Mouse (Mus musculus): ENCODE results near the gene Traf1. TPM values are rescaled to one million over a fixed set of nuclear protein-coding genes. Genes with fewer than 3 reads are reported as not detected.

Traf1 gene
- total RNA-seq, 4 experiments from 2014 or later: 1.3 to 1.9 (median 1.6) TPM

GRCm38 (mm10) chr2:34966243-34966934 is 4.8 kb upstream of the Traf1 start:
- DNase-seq (ENCODE audit: low spot score in 2 of 2): no peak

DNA sequence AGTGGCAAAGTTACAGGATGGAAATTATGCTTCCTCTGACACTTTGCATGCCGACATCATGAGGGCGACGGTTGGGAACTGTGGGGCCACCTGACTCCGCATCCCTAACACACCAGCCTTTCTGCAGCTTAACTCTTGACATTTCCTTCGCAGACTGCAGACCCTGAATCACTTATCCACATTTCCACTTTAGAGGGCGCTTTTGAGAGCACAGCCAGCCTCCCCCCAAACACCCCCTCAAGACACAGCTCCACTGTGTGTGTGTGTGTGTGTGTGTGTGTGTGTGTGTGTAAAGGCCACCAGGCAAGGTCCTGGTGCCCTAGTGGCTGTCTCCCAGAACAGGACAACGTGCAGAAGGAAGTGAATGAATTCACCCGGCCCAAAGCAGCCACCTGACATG is 4.2 kb upstream of the Traf1 start:
- no peak for DNase-seq (ENCODE audit: low spot score in 2 of 2)

GRCm38 (mm10) chr2:34965293-34965692 is 3.7 kb upstream of the Traf1 start:
- no peak for DNase-seq (ENCODE audit: low spot score in 2 of 2)

DNA sequence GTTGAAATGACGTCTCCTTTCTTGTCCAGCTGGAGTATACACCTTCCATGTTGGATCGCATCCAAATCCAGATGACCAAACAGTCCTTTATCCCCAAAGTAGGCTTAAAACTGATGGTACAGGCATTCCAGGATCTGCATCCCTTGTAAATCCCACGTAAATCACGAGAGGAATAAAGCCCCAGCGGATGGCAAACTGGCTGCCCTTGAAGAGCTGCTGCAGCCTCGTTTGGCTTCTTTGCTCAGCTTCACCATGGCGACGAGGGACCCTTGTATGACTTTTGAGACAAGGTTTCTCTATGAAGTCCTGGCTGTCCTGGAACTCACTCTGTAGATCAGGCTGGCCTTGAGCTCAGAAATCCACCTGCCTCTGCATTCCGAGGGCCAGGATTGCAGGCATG is 3.1 kb upstream of the Traf1 start:
- no peak for DNase-seq (ENCODE audit: low spot score in 2 of 2)

- no peak for DNase-seq (ENCODE audit: low spot score in 2 of 2)
Observed at GRCm38 (mm10) chr2:34964230-34964629, 2.7 kb upstream of the Traf1 start.

- DNase-seq (ENCODE audit: low spot score in 2 of 2): no peak
Observed at GRCm38 (mm10) chr2:34963371-34963956, 1.9 kb upstream of the Traf1 start.

DNA sequence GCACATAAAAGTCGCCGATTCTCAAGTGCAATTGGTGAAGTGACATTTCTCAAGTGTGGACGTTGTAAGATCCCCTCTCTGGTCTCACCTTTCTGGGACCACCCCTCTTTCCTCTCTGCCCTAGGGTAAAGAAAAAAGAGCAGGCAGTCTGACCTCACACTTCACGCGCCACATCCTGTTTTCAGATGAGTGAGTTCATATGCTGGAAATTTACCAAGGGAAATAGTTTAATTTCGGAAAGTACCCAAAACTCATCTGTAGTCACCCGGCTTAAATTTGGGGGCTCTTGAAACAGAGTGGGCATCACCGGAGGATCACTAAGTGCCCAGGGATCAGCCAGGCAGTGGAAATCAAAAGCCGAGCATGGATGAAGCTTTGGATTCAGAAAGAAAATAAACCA is 1.3 kb upstream of the Traf1 start:
- DNase-seq (ENCODE audit: low spot score in 2 of 2): no peak

GRCm38 (mm10) chr2:34962211-34962610 is 639 bp upstream of the Traf1 start:
- DNase-seq (ENCODE audit: low spot score in 2 of 2): no peak

DNA sequence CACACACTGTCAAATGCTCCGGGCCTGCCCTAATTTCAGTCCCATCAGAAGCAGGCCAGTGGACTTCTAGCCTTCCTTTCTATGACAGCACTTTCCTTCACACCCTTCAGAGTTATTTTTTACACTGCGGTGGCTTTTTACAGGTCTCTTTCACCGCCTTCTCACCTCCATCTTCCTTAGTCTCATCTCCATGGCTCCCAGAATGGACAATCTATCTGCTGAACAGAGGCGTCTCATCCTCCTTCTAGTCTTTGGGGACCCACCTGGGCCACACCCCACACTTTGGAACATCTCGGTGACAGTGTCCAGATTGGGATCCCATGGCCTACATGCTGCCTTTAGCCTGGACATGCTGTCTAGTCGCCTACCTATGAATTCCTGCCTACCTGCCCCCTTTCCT is 606 bp downstream of the Traf1 start:
- DNase-seq (ENCODE audit: low spot score in 2 of 2): no peak

- no peak for DNase-seq (ENCODE audit: low spot score in 2 of 2)
Observed at GRCm38 (mm10) chr2:34960466-34960865, 1.1 kb downstream of the Traf1 start.

DNA sequence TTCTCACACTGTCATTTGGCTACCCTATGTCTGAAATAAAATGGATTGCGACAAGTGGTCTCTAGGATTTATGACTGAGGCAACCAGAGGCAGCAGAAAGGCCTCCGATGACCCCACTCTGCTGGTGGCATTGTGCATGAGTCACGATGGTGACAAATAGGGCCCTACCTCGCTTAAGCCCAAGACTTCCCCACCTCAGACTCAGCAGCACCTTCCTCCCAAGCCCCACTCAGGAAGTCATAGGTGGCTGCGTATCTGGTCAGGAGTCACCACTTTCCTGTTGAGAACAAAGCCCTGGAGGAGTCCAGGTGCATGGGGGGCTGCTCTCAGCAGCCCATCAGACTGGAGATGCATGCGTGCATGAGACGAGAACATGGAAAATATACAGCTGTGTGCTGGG is 3.0 kb downstream of the Traf1 start:
- no peak for DNase-seq (ENCODE audit: low spot score in 2 of 2)

GRCm38 (mm10) chr2:34958036-34958435 is 3.5 kb downstream of the Traf1 start:
- DNase-seq (ENCODE audit: low spot score in 2 of 2): no peak

DNA sequence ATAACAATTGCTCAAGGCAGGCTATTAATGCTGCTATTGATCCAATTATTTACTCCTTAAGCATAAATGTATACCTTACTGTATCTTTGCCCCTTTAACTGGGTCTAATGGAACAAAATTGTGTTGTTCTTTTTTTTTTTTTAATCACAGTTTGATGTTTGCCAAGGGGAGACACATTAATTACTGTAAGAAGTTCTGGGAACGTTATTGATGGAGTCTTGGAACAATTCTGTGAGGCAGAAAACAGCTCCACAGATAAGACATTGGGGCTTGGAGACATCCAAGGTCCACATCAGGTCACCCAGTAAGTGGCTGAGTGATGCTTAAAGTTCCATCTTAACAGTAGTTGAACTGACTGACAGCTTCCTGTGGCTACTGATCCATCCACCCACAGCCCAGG is 4.2 kb downstream of the Traf1 start:
- no peak for DNase-seq (ENCODE audit: low spot score in 2 of 2)

- no peak for DNase-seq (ENCODE audit: low spot score in 2 of 2)
Observed at GRCm38 (mm10) chr2:34956941-34957340, 4.6 kb downstream of the Traf1 start.

GRCm38 (mm10) chr2:34954344-34954743 is 7.2 kb downstream of the Traf1 start:
- no peak for DNase-seq (ENCODE audit: low spot score in 2 of 2)

- DNase-seq (ENCODE audit: low spot score in 2 of 2): no peak
Observed at GRCm38 (mm10) chr2:34953547-34954116, 7.9 kb downstream of the Traf1 start.

DNA sequence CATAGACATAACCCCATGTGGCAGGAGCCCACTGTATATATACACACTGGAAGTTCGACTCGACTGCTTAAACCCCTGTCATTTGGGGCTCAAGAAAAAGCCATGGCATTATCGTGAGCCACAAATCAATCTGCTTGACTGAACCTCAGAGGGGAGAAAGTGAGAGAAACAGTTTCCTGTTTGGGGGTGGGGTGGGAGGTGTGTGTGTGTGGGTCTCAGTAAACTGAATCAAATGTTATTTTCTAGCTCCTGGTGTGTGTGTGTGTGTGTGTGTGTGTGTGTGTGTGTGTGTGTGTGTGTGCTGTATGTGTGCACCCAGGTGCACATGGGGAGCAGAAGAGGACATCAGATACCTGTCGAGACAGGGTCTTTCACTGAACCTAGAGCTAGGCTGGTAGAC is 8.6 kb downstream of the Traf1 start:
- no peak for DNase-seq (ENCODE audit: low spot score in 2 of 2)

- no peak for DNase-seq (ENCODE audit: low spot score in 2 of 2)
Observed at GRCm38 (mm10) chr2:34951469-34951868, 10.1 kb downstream of the Traf1 start.

DNA sequence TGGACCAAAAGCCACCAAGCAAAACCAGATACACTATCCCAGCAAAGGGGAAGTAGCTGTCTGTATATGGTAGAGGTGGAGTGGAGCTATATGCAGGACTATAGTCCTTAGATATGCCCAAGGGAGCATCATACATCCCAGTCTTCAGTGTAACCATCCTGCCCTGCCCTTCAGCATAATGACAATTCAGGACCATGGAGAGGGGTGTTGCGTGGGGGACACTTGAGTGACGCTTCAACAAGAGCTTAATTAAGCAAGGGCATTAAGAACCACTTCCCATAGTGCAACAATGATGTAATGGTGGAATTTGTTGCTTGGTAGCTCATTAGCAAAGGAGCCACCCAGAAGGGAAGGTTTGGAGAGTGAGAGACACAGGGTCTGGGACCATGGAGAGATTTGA is 12.9 kb downstream of the Traf1 start:
- no peak for DNase-seq (ENCODE audit: low spot score in 2 of 2)

GRCm38 (mm10) chr2:34946046-34946445 is 15.5 kb downstream of the Traf1 start:
- DNase-seq (ENCODE audit: low spot score in 2 of 2): no peak

DNA sequence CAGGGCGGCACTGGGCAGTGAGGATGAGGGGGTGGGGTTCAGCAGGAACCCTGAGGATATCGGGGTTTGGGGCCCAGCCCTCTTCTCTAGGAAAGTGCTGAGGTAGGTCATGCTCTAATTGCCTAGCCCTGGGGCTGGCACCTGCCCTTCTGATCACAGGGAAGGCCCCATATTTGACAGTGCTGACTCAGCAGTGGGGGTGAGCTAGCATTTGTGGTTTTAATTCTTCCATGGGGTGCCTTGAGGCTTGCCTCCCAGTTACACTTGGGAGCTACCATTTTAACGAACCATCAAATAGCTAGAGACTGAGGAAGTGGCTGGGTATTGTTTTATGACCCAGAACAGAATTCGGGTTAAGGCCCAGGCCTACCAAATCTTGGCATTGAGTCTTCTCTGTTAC is 16.0 kb downstream of the Traf1 start:
- DNase-seq (ENCODE audit: low spot score in 2 of 2): no peak

DNA sequence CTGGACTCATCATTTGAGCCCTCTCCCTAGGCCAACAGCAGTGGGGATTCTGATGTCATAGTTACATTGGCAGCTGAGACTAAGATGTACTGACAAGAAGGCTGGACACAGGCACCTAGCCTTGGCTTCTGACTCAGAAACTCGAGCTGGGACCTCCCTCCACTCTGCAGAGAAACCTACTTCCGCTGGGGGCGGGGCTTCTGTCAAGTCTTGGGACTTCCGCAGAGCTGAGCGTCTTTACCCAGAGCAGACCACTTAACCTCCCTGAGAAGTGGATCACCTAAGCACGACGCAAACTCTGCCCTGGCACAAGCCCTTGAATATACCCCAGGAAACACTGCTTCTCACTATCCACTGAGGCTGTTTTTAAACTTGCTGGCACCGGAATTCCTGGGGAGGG is 16.8 kb downstream of the Traf1 start:
- DNase-seq (ENCODE audit: low spot score in 2 of 2): no peak

DNA sequence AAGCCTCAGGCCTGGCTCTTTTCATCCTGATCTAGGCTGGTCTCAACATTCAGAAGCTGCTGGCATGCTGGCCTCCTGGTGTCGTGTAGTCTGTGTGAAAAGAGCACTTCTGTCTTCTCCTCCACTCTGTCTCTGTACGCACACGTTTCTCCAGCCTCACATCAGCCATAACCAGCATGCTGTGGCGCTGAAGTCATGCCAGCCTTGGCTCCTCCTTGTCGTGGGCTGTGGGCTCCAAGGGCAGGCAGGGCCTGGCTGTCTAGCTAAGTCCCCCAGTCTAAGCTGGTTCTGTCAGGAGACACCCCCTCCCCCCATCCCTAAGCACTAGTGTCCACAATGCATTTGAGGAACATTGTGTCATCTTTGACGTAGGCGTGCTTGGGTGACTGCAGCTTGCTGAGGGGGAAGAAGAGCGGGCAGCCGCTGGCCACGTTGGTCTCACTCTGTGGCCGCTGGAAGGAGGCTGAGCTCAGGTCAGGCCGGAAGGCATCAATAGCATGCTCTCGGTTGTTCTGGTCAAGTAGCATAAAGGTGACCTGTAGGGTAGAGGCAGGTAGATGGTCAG is 17.9 kb downstream of the Traf1 start:
- no peak for DNase-seq (ENCODE audit: low spot score in 2 of 2)

Measured in left cerebral cortex, adult 8-10 months (tissue).